Mouse (Mus musculus) liver, embryonic 12.5 days (tissue): Measurements from ENCODE around the gene Chrna9. TPM values are rescaled to one million over a fixed set of nuclear protein-coding genes. Genes with fewer than 3 reads are reported as not detected.
"Not testable (repeated sequence)": the region's sequence is repeated elsewhere in the genome, so short reads cannot be mapped to it uniquely, and the experiment has no call there.

ENCODE experiments used
- ATAC-seq: fragments of 200-750 bp; cut with Nextera tagmentation; 2 replicates; pipeline ENCODE4 v1.8.0; 2017; ENCODE audit warnings: moderate number of reproducible peaks, mild to moderate bottlenecking, moderate library complexity
- H3K27ac ChIP-seq: fragments of 300-500 bp; sonication (generic); 2 replicates; pipeline ENCODE4 v1.5.1; 2016; ENCODE audit warnings: mild to moderate bottlenecking
- H3K27me3 ChIP-seq: fragments of 300-500 bp; sonication (generic); replicated peaks from 2 replicates; pipeline ENCODE4 v1.6.1; 2016; ENCODE audit warnings: mild to moderate bottlenecking, moderate library complexity
- H3K36me3 ChIP-seq: fragments of 300-500 bp; sonication (generic); 2 replicates; pipeline ENCODE4 v1.6.1; 2016; ENCODE audit warnings: mild to moderate bottlenecking, moderate library complexity
- H3K4me1 ChIP-seq: fragments of 300-500 bp; sonication (generic); 2 replicates; pipeline ENCODE4 v1.6.1; 2016
- H3K4me2 ChIP-seq: fragments of 300-500 bp; sonication (generic); 2 replicates; pipeline ENCODE4 v1.6.1; 2016; ENCODE audit warnings: mild to moderate bottlenecking, moderate library complexity
- H3K4me3 ChIP-seq: fragments of 300-500 bp; sonication (generic); 2 replicates; pipeline ENCODE4 v1.5.1; 2016; ENCODE audit warnings: mild to moderate bottlenecking, moderate library complexity
- H3K9ac ChIP-seq: fragments of 300-500 bp; sonication (generic); 2 replicates; pipeline ENCODE4 v1.6.1; 2016; ENCODE audit warnings: mild to moderate bottlenecking, moderate library complexity
- H3K9me3 ChIP-seq: fragments of 300-500 bp; sonication (generic); replicated peaks from 2 replicates; pipeline ENCODE4 v1.6.1; 2016; ENCODE audit warnings: mild to moderate bottlenecking, moderate library complexity
- WGBS: fragments of 180-500 bp; shearing (Covaris S2); methylation state at CpG from one replicate; pipeline ENCODE4 v1.1.7; 2016; ENCODE audit not compliant: insufficient replicate concordance; 5-methylcytosine and 5-hydroxymethylcytosine counted together
- polyA plus RNA-seq: library from polyadenylated mRNA; unstranded; fragments of >200 nt; fragmentation: Nextera tagmentation; extraction: Ambion mirVana; gene quantifications from 2 replicates; pipeline ENCODE4 v1.2.1, GENCODE M21; 2016

Gene Chrna9
- polyA plus RNA-seq, 1 experiment from 2014 or later: not detected

- H3K4me1 ChIP-seq: no peaks in the 10 kb centered on the region
- 63% methylated on average over 7 of the region's 7 CpGs for WGBS
- no peak overlapping the region for H3K27ac ChIP-seq
- H3K9me3 ChIP-seq: no peaks in the 10 kb centered on the region
- H3K36me3 ChIP-seq: no peaks in the 10 kb centered on the region
- no peak overlapping the region for H3K4me2 ChIP-seq
- H3K4me3 ChIP-seq: no peak overlapping the region
- ATAC-seq: no peak
- H3K27me3 ChIP-seq: peaks cover 7% of the 10 kb centered on the region; the same call in 1 of the 2 replicates
- H3K9ac ChIP-seq: no peak overlapping the region
Observed at GRCm38 (mm10) chr5:65965771-65966279, 31.1 kb downstream of the Chrna9 start.

- H3K4me2 ChIP-seq: no peak overlapping the region
- no peaks in the 10 kb centered on the region for H3K36me3 ChIP-seq
- WGBS: 55% methylated on average over 12 of the region's 12 CpGs
- no peak overlapping the region for H3K9ac ChIP-seq
- no peak for ATAC-seq
- H3K27ac ChIP-seq: no peak overlapping the region
- H3K4me3 ChIP-seq: no peak overlapping the region
- peaks cover 7% of the 10 kb centered on the region; the same call in 1 of the 2 replicates for H3K27me3 ChIP-seq
- no peaks in the 10 kb centered on the region for H3K4me1 ChIP-seq
- H3K9me3 ChIP-seq: no peaks in the 10 kb centered on the region
Observed at GRCm38 (mm10) chr5:65967091-65967490, 32.4 kb downstream of the Chrna9 start.

DNA sequence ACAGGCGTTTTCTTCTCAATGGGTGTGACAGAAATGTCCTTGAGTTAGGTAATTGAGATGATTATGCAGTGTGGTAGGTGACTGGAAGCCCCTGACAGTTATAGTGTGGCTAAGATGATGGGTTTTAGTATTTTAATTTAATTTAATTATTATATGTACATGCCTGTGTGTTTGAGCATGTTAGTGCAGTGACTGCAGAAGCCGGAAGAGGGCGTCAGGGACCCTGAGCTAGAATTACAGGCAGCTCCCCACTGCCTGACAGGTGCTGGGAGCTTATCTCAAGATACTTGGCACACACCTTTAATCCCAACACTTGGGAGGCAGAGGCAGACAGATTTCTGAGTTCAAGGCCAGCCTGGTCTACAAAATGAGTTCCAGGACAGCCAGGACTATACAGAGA lies 33.3 kb downstream of the Chrna9 start:
- no peaks in the 10 kb centered on the region for H3K36me3 ChIP-seq
- no peak overlapping the region for H3K4me2 ChIP-seq
- no peak overlapping the region for H3K27ac ChIP-seq
- no peaks in the 10 kb centered on the region for H3K9me3 ChIP-seq
- peaks cover 7% of the 10 kb centered on the region; the same call in 1 of the 2 replicates for H3K27me3 ChIP-seq
- no peaks in the 10 kb centered on the region for H3K4me1 ChIP-seq
- no peak overlapping the region for H3K9ac ChIP-seq
- no peak for ATAC-seq
- 85% methylated on average over 3 of the region's 3 CpGs for WGBS
- H3K4me3 ChIP-seq: no peak overlapping the region

DNA sequence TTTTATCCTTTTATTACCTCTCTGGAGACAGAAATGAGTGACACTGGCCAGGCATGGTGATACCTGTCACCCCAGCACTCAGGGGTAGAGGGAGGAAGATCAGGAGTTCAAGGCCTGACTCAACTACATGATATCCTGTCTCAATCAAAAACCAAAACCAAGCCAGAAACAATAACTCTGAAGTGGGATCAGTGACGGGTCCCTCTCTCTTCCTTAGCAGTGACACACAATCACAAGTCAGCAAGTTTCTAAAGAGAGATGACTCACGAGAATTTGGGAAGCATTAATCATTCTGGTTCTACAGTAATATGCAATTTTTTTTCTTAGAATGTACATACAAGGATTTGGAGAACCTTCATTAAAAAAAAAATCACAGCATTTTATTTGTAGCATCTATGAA lies 38.5 kb downstream of the Chrna9 start:
- no peak for ATAC-seq
- Histone ChIP-seq H3K4me1 (no peaks in the 10 kb centered on the region), H3K36me3 (no peaks in the 10 kb centered on the region), H3K9ac (no peak overlapping the region), H3K4me3 (no peak overlapping the region), H3K9me3 (no peaks in the 10 kb centered on the region), H3K4me2 (no peak overlapping the region), H3K27ac (no peak overlapping the region), H3K27me3 (no peaks in the 10 kb centered on the region)
- 45% methylated on average over 2 of the region's 2 CpGs for WGBS

DNA sequence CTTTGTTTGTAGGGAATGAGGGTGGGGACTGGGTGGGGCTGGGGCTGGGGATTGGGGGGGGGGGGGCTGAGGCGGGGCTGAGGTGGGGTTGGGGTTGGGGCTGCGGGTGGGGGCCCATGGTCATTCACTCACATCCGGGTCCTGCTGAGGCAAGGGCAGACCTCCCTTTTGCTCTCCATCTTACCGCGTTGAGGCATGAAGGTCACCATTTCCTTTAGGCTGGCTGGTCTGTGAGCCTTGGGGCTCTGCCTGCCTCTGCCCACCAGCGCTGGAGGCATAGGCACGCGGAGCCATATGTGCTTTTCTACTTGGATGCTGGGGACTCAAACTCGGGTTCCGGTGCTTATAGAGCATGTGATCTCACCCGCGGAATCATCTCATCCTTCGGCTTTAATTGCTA lies 41.0 kb downstream of the Chrna9 start:
- Histone ChIP-seq H3K4me1 (no peaks in the 10 kb centered on the region), H3K9ac (no peak overlapping the region), H3K4me3 (no peak overlapping the region), H3K27ac (no peak overlapping the region), H3K4me2 (no peak overlapping the region), H3K27me3 (no peaks in the 10 kb centered on the region), H3K36me3 (no peaks in the 10 kb centered on the region), H3K9me3 (no peaks in the 10 kb centered on the region)
- 69% methylated on average over 13 of the region's 13 CpGs for WGBS
- ATAC-seq: no peak

DNA sequence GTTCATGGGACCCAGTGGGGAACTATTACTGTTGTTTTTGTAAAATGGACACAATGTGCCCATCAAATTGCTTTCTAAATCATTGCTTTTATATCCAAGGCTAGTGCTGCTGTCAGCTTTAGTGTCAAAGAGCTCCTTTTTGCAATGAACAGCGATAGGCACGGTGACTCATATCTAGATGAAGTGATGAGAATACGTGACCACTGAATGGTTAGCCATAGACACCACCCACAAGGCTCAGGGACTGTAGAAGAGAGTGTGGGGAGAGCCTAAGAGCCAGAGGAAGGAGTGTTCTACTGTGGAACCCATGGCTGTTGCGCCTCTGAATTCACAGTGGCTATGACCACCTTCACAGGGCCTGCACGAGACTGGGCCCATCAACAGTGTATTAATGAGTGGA lies 51.7 kb downstream of the Chrna9 start:
- Histone ChIP-seq H3K9ac (no peak overlapping the region), H3K4me2 (no peak overlapping the region), H3K36me3 (no peaks in the 10 kb centered on the region), H3K27me3 (no peaks in the 10 kb centered on the region), H3K4me3 (no peak overlapping the region), H3K9me3 (no peaks in the 10 kb centered on the region), H3K27ac (no peak overlapping the region), H3K4me1 (no peaks in the 10 kb centered on the region)
- no peak for ATAC-seq
- WGBS: 67% methylated on average over 5 of the region's 5 CpGs

DNA sequence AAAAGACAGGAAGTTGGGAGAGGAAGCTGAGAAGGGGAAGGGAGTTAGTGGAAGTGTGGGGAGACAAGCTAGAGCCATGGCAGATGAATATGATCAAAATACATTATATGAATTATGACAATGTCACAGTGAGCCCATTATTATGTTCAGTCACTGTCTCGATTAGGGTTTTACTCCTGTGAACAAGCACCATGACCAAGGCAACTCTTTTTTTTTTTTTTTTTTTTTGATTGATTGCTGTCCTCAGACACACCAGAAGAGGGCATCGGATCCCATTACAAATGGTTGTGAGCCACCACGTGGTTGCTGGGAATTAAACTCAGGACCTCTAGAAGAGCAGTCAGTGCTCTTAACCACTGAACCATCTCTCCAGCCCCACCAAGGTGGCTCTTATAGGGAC lies 52.3 kb downstream of the Chrna9 start:
- not testable (repeated sequence) for ATAC-seq, H3K27ac ChIP-seq, H3K27me3 ChIP-seq, H3K9me3 ChIP-seq, H3K4me3 ChIP-seq, H3K9ac ChIP-seq, H3K4me2 ChIP-seq, H3K4me1 ChIP-seq, H3K36me3 ChIP-seq
- WGBS: 54% methylated on average over 3 of the region's 3 CpGs

GRCm38 (mm10) chr5:65991191-65991590 lies 56.5 kb downstream of the Chrna9 start:
- H3K27me3 ChIP-seq: no peaks in the 10 kb centered on the region
- H3K4me3 ChIP-seq: no peak overlapping the region
- H3K4me1 ChIP-seq: no peaks in the 10 kb centered on the region
- H3K4me2 ChIP-seq: no peak overlapping the region
- no peak overlapping the region for H3K27ac ChIP-seq
- 46% methylated on average over 2 of the region's 2 CpGs for WGBS
- ATAC-seq: peak; percentile 44; the same call in 1 of the 2 replicates
- H3K9ac ChIP-seq: no peak overlapping the region
- no peaks in the 10 kb centered on the region for H3K36me3 ChIP-seq
- H3K9me3 ChIP-seq: no peaks in the 10 kb centered on the region

- Histone ChIP-seq H3K4me1 (no peaks in the 10 kb centered on the region), H3K9ac (no peak overlapping the region), H3K9me3 (no peaks in the 10 kb centered on the region), H3K27ac (no peak overlapping the region), H3K36me3 (no peaks in the 10 kb centered on the region), H3K27me3 (no peaks in the 10 kb centered on the region), H3K4me3 (no peak overlapping the region), H3K4me2 (no peak overlapping the region)
- ATAC-seq: no peak
- WGBS: 47% methylated on average over 6 of the region's 6 CpGs
Observed at GRCm38 (mm10) chr5:65994643-65995042, 59.9 kb downstream of the Chrna9 start.

DNA sequence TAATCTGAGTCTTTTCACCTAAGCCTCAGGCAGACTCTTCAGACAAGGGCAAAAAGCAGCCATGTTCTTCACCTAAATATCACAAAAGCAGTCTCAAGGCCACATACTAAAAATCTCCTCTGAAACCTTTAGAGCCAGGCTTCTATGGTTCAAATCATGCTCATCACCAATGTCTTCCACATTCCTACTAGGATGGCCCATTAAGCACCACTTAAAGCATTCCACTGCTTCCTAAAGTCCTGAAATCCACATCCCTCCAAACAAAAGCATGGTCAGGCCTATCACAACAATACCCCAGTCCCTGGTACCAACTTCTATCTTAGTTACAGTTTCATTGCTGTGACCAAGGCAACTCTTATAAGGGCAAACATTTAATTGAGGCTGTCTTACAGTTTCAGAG lies 63.1 kb downstream of the Chrna9 start:
- ATAC-seq: no peak
- no peaks in the 10 kb centered on the region for H3K36me3 ChIP-seq
- no peaks in the 10 kb centered on the region for H3K9me3 ChIP-seq
- H3K4me1 ChIP-seq: no peaks in the 10 kb centered on the region
- no peak overlapping the region for H3K27ac ChIP-seq
- H3K4me2 ChIP-seq: no peak overlapping the region
- H3K4me3 ChIP-seq: no peak overlapping the region
- H3K27me3 ChIP-seq: no peaks in the 10 kb centered on the region
- no peak overlapping the region for H3K9ac ChIP-seq

- no peak overlapping the region for H3K4me2 ChIP-seq
- no peaks in the 10 kb centered on the region for H3K27me3 ChIP-seq
- WGBS: 70% methylated on average over 7 of the region's 7 CpGs
- H3K27ac ChIP-seq: no peak overlapping the region
- no peaks in the 10 kb centered on the region for H3K36me3 ChIP-seq
- no peaks in the 10 kb centered on the region for H3K9me3 ChIP-seq
- peaks cover 5% of the 10 kb centered on the region; the same call in 1 of the 2 replicates for H3K4me1 ChIP-seq
- H3K4me3 ChIP-seq: no peak overlapping the region
- H3K9ac ChIP-seq: no peak overlapping the region
- no peak for ATAC-seq
Observed at GRCm38 (mm10) chr5:65999106-65999505, 64.4 kb downstream of the Chrna9 start.

GRCm38 (mm10) chr5:66000074-66000473 lies 65.4 kb downstream of the Chrna9 start:
- Histone ChIP-seq H3K4me3 (no peak overlapping the region), H3K36me3 (no peaks in the 10 kb centered on the region), H3K9me3 (no peaks in the 10 kb centered on the region), H3K4me1 (peaks cover 13% of the 10 kb centered on the region), H3K27me3 (no peaks in the 10 kb centered on the region; the same call in 1 of the 2 replicates), H3K9ac (no peak overlapping the region), H3K27ac (no peak overlapping the region), H3K4me2 (no peak overlapping the region)
- 65% methylated on average over 7 of the region's 7 CpGs for WGBS
- ATAC-seq: no peak

DNA sequence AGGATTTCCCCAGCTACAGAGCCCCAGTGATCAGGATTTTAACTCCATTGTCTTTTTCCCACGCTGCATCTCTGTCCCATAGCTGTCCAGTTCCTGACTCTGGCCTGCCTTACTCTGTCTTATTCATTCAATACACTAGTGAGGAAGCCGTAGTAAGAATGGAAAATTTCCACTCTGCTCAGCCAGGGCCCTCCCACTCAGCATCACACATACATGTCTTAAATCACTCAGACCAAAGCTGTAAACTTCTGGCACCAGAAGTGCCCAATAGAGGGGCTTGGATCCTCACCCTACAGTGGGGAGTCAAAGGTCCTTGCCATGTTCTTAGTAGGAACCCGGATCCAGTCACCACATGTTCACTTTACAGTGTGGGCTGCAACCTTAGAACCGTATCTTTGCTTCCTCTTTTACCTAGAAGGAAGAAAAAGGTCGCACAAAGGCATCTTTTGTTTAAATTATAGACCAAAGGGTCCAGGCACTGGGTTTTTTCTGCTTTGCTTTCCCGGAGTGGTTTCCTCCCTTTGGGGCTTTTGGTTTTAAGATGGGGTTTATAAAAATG lies 65.9 kb downstream of the Chrna9 start:
- H3K9me3 ChIP-seq: no peaks in the 10 kb centered on the region
- WGBS: 39% methylated on average over 6 of the region's 6 CpGs
- H3K4me1 ChIP-seq: peaks cover 13% of the 10 kb centered on the region
- H3K27me3 ChIP-seq: no peaks in the 10 kb centered on the region; the same call in 1 of the 2 replicates
- H3K4me2 ChIP-seq: no peak overlapping the region
- H3K9ac ChIP-seq: no peak overlapping the region
- H3K27ac ChIP-seq: no peak overlapping the region
- no peaks in the 10 kb centered on the region for H3K36me3 ChIP-seq
- H3K4me3 ChIP-seq: no peak overlapping the region
- no peak for ATAC-seq
